Mouse (Mus musculus): ENCODE measurements around the gene Fbxl3. TPM values are rescaled to one million over a fixed set of nuclear protein-coding genes. Genes with fewer than 3 reads are reported as not detected.
A peak's percentile ranks its signal among the peaks of the same experiment; 100 is the strongest.

Fbxl3 gene
- polyA plus RNA-seq (2015; fragmentation: Nextera tagmentation; extraction: Ambion mirVana), result 25.0 and 29.3 TPM in 2 replicates

DNA sequence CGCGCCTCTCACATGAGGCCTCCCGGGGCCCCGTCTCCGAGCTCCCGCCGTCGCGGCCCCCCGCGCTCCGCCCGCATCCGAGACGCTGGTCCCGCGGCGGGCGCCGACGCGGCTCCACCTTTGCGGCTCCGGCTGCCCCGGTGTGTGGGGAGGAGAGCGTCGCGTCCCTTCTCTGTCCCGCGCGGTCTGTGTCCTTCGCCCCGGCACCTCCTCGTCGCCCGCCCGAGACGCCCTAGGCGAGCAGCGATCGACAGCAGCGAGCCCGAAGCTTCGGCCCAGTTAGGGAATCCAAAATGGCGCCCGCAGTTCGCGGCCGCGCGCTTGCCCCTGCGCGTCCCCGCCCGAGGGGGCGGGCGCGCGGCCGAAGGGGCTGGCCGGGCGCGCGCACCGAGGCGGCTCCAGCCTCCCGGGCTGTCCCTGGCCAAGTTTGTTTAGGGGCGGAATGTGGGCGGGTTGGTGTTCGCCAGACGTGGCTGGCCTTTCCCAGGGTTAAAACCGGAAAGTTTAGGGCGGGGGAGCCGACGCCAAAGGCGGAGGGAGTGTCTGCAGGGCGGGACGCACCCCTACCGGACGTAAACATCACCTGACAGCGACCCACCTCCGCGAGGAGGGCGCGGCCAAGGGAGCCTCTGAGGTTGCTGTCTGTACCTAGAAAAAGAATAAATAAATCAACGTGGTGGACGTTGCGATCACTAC is at the start of gene Fbxl3:
Gene Fbxl3, minus strand, starts transcription at position 329 of the 696 bp plus-strand sequence.
- DNase-seq (ENCODE audit: low spot score), result peak; percentile 86

DNA sequence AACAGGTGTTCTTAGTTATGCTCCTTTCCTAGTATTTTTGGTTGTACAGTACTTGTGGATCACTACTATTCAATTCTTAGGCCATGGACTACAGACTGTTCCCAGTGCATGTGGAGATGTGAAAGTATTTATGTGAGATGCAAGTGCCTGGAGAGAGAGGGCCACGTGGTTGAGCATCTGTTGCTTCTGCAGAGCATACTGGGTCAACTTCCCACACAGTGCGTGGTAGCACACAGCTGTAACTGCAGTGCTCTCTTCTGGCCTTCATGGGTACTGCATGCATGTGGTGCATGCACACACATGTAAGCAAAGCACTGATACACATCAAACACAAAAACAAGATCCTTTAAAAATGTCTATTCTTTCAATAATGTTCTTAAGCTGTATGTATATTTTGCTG is 32.6 kb upstream of the Fbxl3 start:
- DNase-seq (ENCODE audit: low spot score), result peak; percentile 59

DNA sequence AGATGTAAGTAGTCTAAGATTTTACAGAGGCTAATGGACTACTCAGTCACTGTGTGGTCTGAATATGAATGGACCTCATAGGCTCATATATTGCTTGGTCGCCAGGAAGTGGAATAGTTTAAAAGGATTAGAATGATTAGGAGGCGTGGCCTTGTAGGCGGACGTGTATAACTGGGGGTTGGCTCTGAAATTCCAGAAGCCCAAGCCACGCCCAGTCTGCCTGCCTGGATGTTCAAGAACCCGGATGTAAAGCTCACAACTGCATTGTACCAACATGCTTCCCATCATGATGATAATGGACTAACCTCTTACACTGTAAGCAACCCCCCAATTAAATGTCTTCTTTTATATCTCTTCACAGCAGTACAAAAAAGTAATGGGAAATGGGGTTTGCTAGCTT is 26.4 kb upstream of the Fbxl3 start:
- DNase-seq (ENCODE audit: low spot score), result no peak

DNA sequence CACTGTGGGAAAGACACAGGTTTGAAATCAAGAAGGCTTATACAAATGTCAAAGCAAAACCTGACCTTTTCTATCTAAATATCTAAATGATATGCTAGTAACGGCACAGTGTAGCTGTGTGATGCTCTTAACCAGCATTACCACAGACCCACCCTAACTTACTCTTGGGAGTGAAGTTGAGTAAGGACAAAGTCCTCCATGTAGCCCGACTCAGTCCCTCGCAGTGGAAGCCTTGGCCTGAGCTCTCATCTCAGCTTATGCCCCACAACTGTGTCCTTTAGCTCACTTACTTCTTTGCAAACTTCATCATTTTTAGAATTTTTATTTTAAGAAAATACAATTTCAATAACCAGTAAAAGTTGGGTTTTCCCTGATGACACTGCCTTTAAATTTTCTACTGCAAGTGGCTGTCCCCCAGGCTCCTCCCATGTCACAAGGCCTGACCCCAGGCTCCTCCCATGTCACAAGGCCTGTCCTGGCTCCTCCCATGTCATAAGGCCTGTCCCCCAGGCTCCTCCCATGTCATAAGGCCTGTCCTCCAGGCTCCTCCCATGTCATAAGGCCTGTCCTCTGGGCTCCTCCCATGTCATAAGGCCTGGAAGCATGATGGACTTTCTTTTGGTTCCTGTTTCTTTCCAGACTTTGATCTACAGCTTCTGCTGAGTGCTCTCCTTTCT is 15.8 kb upstream of the Fbxl3 start:
- DNase-seq (ENCODE audit: low spot score), result no peak

GRCm38 (mm10) chr14:103112606-103113363 is 13.4 kb upstream of the Fbxl3 start:
- DNase-seq (ENCODE audit: low spot score), result no peak

DNA sequence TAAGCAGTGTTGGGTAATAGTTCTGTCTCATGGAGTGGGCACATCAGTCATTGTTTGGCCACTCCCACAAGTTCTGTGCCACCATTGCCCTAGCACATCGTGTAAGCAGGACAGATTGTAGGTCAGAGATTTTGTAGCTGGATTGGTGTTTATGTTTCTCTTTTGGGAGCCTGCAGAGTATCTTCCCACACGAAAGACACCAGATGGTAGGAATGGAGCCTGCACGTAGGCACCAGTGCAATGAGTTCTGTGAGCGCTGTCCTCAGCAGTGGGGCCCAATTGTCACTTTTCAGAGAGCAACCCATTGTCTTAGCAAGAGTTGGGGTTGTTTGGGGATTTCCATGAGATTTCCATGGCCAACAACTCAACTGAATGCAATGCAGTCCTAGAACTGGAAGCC is 10.6 kb upstream of the Fbxl3 start:
- DNase-seq (ENCODE audit: low spot score), result no peak

DNA sequence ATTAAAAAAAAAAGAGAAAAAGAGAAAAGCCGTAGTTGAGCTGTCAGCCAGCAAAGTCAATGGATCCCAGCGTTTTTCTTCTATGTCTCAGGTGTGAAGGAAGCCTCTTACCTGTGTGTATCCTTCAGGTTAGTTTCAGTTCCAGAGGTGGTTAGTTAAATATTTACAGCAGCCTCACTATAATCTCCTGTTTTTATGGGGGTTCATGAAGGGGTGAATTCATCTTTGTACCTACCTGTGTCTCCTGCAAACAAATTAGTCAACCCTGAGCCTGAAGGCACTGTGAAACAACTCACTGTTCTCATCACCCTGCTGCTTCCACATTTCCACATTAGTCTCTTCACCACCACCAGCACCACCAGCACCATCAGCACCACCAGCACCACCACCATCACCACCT is 6.9 kb upstream of the Fbxl3 start:
- DNase-seq (ENCODE audit: low spot score), result no peak

DNA sequence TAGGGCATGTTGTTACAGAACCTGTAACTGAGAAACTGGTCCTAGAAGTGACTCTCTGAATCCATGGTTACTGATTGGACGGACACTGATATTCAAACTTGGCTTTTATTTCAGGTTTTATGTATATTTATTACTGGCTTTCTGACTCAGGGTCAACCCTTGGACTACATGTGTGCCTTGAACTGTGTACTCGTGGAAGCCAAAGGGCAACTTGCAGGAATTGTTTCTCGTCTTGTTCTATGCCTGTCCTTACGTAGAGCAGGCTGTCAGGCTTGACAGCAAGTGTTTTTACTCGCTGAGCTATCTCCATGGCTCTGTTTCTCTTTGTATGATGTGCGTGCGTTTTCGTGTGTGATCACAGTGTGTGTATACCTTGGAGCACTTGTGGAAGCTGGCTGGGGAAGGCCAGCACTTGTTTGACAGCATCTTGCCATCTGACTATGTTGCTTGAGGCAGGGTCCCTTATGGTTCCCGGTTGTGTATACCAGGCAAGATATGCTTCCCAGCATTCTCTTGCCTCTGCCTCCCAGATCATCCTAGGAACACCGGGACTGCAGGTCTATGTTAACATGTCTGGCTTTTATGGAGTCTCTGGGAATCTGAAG is 3.5 kb upstream of the Fbxl3 start:
- no peak for DNase-seq (ENCODE audit: low spot score)

- DNase-seq (ENCODE audit: low spot score), result no peak
Measured at GRCm38 (mm10) chr14:103102246-103102645, 2.9 kb upstream of the Fbxl3 start.

GRCm38 (mm10) chr14:103101171-103101570 is 1.8 kb upstream of the Fbxl3 start:
- DNase-seq (ENCODE audit: low spot score), result no peak

DNA sequence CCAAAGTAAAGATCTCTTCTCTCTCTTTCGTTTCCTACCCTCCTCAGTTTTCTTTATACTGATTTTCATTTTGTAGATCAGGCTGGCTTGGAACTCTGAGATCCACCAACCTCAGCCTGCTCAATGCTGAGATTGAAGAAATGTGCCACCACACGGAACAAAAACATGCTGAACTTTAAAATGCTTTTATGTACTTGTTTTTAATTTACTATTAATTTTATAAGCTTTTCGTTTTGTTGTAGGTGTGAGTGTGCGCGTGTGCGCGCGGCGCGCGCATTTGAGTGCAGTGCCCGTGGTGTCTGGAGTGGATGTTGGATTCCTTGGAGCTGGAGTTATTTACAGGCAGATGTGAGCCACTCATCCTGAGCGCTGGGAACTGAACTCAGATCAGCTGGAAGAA is 930 bp upstream of the Fbxl3 start:
- DNase-seq (ENCODE audit: low spot score), result no peak

DNA sequence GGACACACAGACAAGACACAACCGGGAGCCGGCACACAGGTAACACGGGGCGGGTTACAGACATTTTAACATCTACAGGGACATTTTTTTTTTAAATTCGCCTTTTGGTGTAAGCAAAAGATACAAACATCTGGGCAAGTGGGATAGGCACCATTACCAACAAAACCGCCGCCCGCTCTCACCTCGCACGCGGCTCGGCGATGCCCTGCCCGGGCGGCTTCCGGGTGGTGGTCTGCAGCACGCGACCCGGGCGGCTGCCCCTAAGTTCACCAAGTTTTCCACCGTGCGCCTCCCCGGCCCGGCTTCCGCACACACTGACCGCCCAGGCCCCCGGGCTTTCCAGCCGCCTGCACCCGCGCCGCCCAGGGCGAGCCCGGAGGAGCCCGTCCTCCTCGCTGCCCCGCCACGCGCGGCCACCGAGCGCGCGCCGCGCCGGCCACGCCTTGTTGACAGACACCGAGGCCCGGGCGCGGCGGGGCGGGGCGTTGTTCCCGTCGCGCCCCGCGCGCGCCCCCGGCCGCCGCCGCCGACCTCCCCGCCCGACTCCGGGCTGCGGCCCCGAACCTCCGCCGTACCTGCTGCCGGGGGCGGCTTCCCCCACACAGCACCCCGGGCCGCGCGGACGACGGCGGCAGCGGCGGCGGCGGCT is 655 bp downstream of the Fbxl3 start:
- peak; percentile 86 for DNase-seq (ENCODE audit: low spot score)

GRCm38 (mm10) chr14:103098213-103098586 is 1.2 kb downstream of the Fbxl3 start:
- DNase-seq (ENCODE audit: low spot score), result no peak

DNA sequence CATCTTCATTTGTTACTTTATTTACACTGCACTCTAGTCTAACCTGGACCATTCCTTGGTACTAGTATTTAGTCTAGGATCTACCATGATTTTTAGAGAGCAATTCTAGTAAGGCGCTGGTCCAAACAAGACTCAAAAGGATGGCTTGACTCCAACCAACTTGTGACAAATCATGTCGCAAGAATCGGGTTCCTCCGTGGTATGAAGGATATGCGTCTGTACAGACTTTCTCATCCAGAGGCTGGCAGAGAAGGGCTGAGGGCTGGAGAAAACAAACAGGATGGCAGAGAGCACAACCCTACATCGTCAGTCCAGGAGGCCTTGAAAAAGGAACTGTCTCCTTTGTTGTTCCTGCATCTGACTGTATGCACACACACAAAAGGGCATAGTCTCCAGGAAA is 2.7 kb downstream of the Fbxl3 start:
- DNase-seq (ENCODE audit: low spot score), result no peak

DNA sequence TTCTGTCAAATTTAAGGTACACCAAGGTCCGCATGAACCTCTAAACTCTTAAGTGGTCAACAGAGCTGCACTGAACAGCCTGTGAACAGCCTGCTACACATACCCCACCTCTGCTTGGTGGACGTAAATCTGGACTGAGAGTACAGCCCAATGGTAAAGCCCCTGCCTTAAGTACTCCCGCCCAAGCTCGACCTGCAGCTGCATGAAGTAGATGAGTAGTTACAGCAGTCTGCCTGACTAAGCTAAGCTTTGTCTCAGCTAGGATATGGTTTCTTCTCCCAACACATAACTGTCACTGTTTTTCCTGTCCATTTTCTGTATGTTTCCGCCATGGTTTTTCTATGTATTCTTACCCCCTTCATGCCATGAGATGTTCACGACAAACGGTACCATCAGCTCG is 3.5 kb downstream of the Fbxl3 start:
- no peak for DNase-seq (ENCODE audit: low spot score)

GRCm38 (mm10) chr14:103095036-103095435 is 4.3 kb downstream of the Fbxl3 start:
- peak; percentile 26 for DNase-seq (ENCODE audit: low spot score)

- DNase-seq (ENCODE audit: low spot score), result no peak
Measured at GRCm38 (mm10) chr14:103093670-103094069, 5.7 kb downstream of the Fbxl3 start.

DNA sequence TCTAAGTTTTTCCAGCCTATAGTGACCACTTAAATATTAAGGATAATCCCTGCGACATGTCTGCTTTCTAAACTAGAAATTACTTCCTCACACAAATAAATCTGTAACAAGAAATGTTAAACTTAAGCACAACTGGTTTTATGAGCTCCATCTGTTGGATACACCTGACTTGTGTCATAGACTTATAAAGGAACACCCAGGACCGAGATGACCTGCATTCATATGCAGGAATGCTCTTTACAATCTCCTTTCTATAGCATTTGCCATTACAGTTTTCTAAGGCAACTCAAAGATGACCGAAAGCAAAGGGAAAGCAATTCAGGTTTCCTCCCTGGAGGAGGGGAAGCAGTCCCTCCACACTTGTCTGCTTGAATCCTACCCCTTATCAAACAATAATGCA is 6.1 kb downstream of the Fbxl3 start:
- DNase-seq (ENCODE audit: low spot score), result no peak

GRCm38 (mm10) chr14:103088624-103089023 is 10.7 kb downstream of the Fbxl3 start:
- peak; percentile 58 for DNase-seq (ENCODE audit: low spot score)

GRCm38 (mm10) chr14:103087846-103088245 is 11.5 kb downstream of the Fbxl3 start:
- no peak for DNase-seq (ENCODE audit: low spot score)

DNA sequence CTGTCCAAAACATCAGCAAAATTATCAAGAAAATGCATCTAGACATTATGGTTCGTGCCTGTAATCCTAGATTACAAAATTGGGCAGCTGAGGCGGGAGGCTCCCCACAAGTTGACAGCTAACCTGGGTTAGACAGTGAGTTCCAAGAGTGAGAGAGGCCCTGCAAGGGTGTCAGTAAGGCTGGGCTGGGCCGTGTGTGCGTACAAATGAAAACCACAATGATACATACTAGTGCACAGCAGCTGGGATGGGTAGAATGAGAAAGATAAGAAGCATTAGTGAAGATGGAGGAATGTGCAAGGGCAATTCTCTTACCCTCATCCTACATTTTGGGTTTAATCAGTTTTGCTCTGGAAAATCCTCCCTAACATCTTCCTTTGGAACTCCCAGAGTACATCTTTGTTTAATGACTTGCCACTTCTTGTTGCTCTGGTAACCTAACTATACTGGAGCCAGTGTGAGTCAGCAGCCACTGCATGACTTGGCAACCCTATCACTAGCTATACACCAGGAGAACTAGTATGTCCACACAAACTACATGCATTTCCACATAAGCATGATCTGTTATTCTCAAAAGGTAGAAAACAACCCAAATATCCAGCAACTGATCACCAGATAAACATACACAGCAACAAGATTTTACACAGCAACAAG is 12.6 kb downstream of the Fbxl3 start:
- no peak for DNase-seq (ENCODE audit: low spot score)
